Mouse (Mus musculus): ENCODE measurements around the gene Atcay.

DNA sequence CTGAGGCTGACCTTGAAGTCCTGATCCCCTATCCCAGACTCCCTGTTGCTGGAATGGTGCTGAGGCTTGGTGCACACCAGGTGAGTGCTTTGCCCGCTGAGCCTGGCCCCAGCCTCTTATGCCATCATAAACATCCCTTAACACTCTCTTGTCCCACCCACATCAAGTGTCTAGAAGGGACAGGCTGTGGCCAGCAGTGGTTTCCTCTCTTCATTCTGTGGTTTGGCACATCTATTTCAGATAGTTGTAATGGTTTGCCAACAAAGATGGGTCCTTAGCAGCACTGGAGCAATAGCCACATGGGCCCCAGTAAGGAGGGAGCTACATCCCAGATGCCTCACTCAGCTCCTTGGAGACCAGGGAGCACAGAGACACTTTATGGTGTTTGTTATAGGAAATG, 24.3 kb upstream of the Atcay start:
- TF ChIP-seq CTCF (IDR thresholded peaks at IDR 0.05) (no peak), EP300 (IDR thresholded peaks at IDR 0.05) (no peak)

Measured in lung, postnatal 0 days (tissue).